Comparison of ENCODE assay signal across 8 mouse cellular contexts in the genomic region with DNA sequence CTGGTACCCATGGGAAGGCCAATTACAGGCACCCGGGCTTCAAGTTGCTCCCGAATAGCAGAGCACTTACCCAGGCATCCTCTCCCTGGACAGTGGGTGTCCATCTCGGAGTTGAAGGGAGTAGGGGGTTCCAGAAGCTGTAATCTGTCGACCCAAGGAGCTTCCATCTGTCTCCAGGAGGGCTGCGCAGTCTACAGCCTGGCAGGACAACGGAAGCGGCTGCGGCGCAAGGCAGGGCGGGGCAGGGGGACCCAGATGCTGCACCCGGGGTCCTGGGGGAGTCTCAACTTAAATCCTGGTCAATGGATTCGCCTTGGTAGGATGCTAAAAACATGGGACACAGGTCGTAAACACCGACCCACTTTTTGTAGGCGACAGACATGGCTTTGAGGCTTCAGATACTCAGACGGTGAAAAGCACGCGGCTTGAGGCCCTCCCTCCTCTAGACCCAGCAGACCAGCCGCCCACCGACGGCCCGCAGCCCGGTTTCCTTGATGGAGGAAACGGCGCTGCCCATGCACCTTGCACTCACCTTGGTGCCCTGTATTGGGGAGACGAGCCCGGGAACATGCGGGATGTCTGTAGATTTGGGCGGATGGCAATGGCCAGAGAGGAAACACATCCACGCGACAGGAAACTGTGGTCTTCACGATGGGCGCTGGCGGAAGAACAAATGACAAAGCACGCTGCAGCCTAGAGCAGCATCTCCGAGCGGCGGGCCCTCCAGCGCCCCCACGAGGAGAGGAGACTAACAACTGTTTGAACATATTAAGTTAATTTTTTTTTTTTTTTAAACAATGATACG. TPM values are rescaled to one million over a fixed set of nuclear protein-coding genes. Genes with fewer than 3 reads are reported as not detected.
DNase-seq lines count a peak whose midpoint lies in the region; ATAC-seq and TF ChIP-seq lines count a peak whose summit lies in the region.

No protein-coding gene starts in this region.

- ATAC-seq in kidney, embryonic 14.5 days (ENCODE audit: low FRiP score, low TSS enrichment) = peak; percentile 89
- peak; percentile 91 for ATAC-seq in limb, embryonic 14.5 days (ENCODE audit: low FRiP score, low read depth)
- ATAC-seq in midbrain, embryonic 16.5 days = peak; percentile 92

- H3K27ac ChIP-seq in embryonic fibroblast, embryonic 13.5 days (ENCODE audit: insufficient read depth, low read length) = peak overlapping the region; percentile 30
- H3K27ac ChIP-seq in heart, embryonic 10.5 days = peak overlapping the region; percentile 97
- H3K27ac ChIP-seq in kidney, embryonic 14.5 days (ENCODE audit: low read depth, low read length) = peak overlapping the region; percentile 86
- H3K27ac ChIP-seq in limb, embryonic 14.5 days (replicated peaks; ENCODE audit: low read depth, low read length) = peak overlapping the region; percentile 75
- peak overlapping the region; percentile 78 for H3K27ac ChIP-seq in midbrain, embryonic 16.5 days (ENCODE audit: low read length)
- peak overlapping the region; percentile 39 for H3K27ac ChIP-seq in spleen, adult 2 months (ENCODE audit: insufficient read depth, low read length)

- peaks cover 3% of the 10 kb centered on the region for H3K4me1 ChIP-seq in embryonic fibroblast, embryonic 13.5 days (ENCODE audit: control insufficient read depth, insufficient read depth, low read length)
- H3K4me1 ChIP-seq in heart, embryonic 10.5 days = peaks cover 24% of the 10 kb centered on the region
- peaks cover 18% of the 10 kb centered on the region for H3K4me1 ChIP-seq in kidney, embryonic 14.5 days (ENCODE audit: control insufficient read depth, insufficient read depth, low read length)
- peaks cover 8% of the 10 kb centered on the region for H3K4me1 ChIP-seq in limb, embryonic 14.5 days (ENCODE audit: control insufficient read depth, insufficient read depth, low read length)
- H3K4me1 ChIP-seq in midbrain, embryonic 16.5 days (ENCODE audit: control insufficient read depth, insufficient read depth, low read length) = peaks cover 15% of the 10 kb centered on the region
- peaks cover 3% of the 10 kb centered on the region; the same call in 1 of the 2 replicates for H3K4me1 ChIP-seq in spleen, adult 2 months (ENCODE audit: control insufficient read depth, insufficient read depth, insufficient read length)

- peak; percentile 59; the same call in 1 of the 2 replicates for TF ChIP-seq CTCF in embryonic fibroblast, embryonic 13.5 days (IDR thresholded peaks at IDR 0.05; ENCODE audit: borderline replicate concordance, insufficient read depth, low read length)
- peak; percentile 80 for TF ChIP-seq CTCF in spleen, adult 2 months (IDR thresholded peaks at IDR 0.05; ENCODE audit: extremely low read depth, insufficient read depth, insufficient read length, insufficient replicate concordance)

- H3K4me3 ChIP-seq in embryonic fibroblast, embryonic 13.5 days (ENCODE audit: insufficient read depth, low read length) = peak overlapping the region; percentile 84
- H3K4me3 ChIP-seq in heart, embryonic 10.5 days = peak overlapping the region; percentile 93
- H3K4me3 ChIP-seq in kidney, embryonic 14.5 days (ENCODE audit: low read length) = peak overlapping the region; percentile 96
- H3K4me3 ChIP-seq in limb, embryonic 14.5 days (replicated peaks; ENCODE audit: low read length) = peak overlapping the region; percentile 80
- H3K4me3 ChIP-seq in midbrain, embryonic 16.5 days (ENCODE audit: low read depth, low read length) = peak overlapping the region; percentile 91
- H3K4me3 ChIP-seq in spleen, adult 2 months (ENCODE audit: extremely low read depth, insufficient read depth, insufficient read length) = peak overlapping the region; percentile 82

- WGBS in heart, embryonic 10.5 days = under 1% methylated on average over 41 of the region's 41 CpGs
- under 1% methylated on average over 41 of the region's 41 CpGs for WGBS in kidney, embryonic 14.5 days
- under 1% methylated on average over 37 of the region's 41 CpGs for WGBS in limb, embryonic 14.5 days
- under 1% methylated on average over 41 of the region's 41 CpGs for WGBS in midbrain, embryonic 16.5 days
- WGBS in spleen, adult 2 months = under 1% methylated on average over 41 of the region's 41 CpGs

- TF ChIP-seq POLR2A in embryonic fibroblast, embryonic 13.5 days (IDR thresholded peaks at IDR 0.05; ENCODE audit: low read depth, low read length) = peak; percentile 94
- TF ChIP-seq POLR2A in limb, embryonic 14.5 days (IDR thresholded peaks at IDR 0.05; ENCODE audit: borderline replicate concordance, extremely low read depth, insufficient read depth, insufficient read length) = peak; percentile 93; the same call in 1 of the 2 replicates
- peak; percentile 25; the same call in 1 of the 2 replicates for TF ChIP-seq POLR2A in spleen, adult 2 months (IDR thresholded peaks at IDR 0.05; ENCODE audit: low read depth, low read length)

- H3K4me2 ChIP-seq in kidney, embryonic 14.5 days (replicated peaks; ENCODE audit: low read depth, low read length) = peak overlapping the region; percentile 76
- H3K4me2 ChIP-seq in limb, embryonic 14.5 days (replicated peaks; ENCODE audit: low read depth, low read length, severe bottlenecking) = peak overlapping the region; percentile 72
- H3K4me2 ChIP-seq in midbrain, embryonic 16.5 days (ENCODE audit: low read length) = peak overlapping the region; percentile 89

- no peaks in the 10 kb centered on the region for H3K27me3 ChIP-seq in heart, embryonic 10.5 days (ENCODE audit: insufficient read depth, poor library complexity, severe bottlenecking)
- no peaks in the 10 kb centered on the region for H3K27me3 ChIP-seq in kidney, embryonic 14.5 days (ENCODE audit: control insufficient read depth, insufficient read depth, low read length)
- H3K27me3 ChIP-seq in limb, embryonic 14.5 days (ENCODE audit: control insufficient read depth, insufficient read depth, low read length) = no peaks in the 10 kb centered on the region
- H3K27me3 ChIP-seq in midbrain, embryonic 16.5 days (ENCODE audit: control insufficient read depth, insufficient read depth, low read depth, low read length) = no peaks in the 10 kb centered on the region
- H3K27me3 ChIP-seq in spleen, adult 2 months (ENCODE audit: control insufficient read depth, insufficient read depth, low read length) = no peaks in the 10 kb centered on the region

- DNase-seq in B cell, adult 2 months = peak; percentile 90 to 91
- DNase-seq in brain, adult 2 months (ENCODE audit: low read depth, low spot score) = peak; percentile 96
- DNase-seq in heart, embryonic 10.5 days (ENCODE audit: low spot score) = peak; percentile 96
- peak; percentile 92 for DNase-seq in limb, embryonic 14.5 days (ENCODE audit: low spot score)
- peak; percentile 75 to 77 for DNase-seq in spleen, adult 2 months (ENCODE audit: low read depth in 1 of 2, low spot score in 2 of 2)

- peak overlapping the region; percentile 98 for H3K9ac ChIP-seq in kidney, embryonic 14.5 days (ENCODE audit: low read depth, low read length)
- peak overlapping the region; percentile 94 for H3K9ac ChIP-seq in limb, embryonic 14.5 days (ENCODE audit: low read depth, low read length, severe bottlenecking)
- peak overlapping the region; percentile 90 for H3K9ac ChIP-seq in midbrain, embryonic 16.5 days (ENCODE audit: low read depth, low read length)

- peaks cover 43% of the 10 kb centered on the region for H3K36me3 ChIP-seq in heart, embryonic 10.5 days
- H3K36me3 ChIP-seq in kidney, embryonic 14.5 days (ENCODE audit: control insufficient read depth, insufficient read depth, low read length) = peaks cover 44% of the 10 kb centered on the region
- H3K36me3 ChIP-seq in limb, embryonic 14.5 days (ENCODE audit: control insufficient read depth, insufficient read depth, low read length) = peaks cover 43% of the 10 kb centered on the region
- peaks cover 22% of the 10 kb centered on the region for H3K36me3 ChIP-seq in midbrain, embryonic 16.5 days (ENCODE audit: control insufficient read depth, insufficient read depth, low read length)
- H3K36me3 ChIP-seq in spleen, adult 2 months (ENCODE audit: control insufficient read depth, insufficient read depth, low read length) = peaks cover 28% of the 10 kb centered on the region

- H3K9me3 ChIP-seq in heart, embryonic 10.5 days = no peaks in the 10 kb centered on the region
- H3K9me3 ChIP-seq in kidney, embryonic 14.5 days (ENCODE audit: control insufficient read depth, low read length) = no peaks in the 10 kb centered on the region
- no peaks in the 10 kb centered on the region for H3K9me3 ChIP-seq in limb, embryonic 14.5 days (ENCODE audit: control insufficient read depth, low read length)
- H3K9me3 ChIP-seq in midbrain, embryonic 16.5 days (replicated peaks; ENCODE audit: control insufficient read depth, low read length, poor library complexity, severe bottlenecking) = no peaks in the 10 kb centered on the region

RNA-seq across cellular contexts. Expression of gene Snhg11, which starts 14.4 kb away (rescaled TPM):
- 0.54 and 1.3 TPM in 2 replicates for polyA plus RNA-seq in embryonic fibroblast, embryonic 13.5 days (2011; ENCODE audit: insufficient read length, low read depth, missing spikeins)
- polyA plus RNA-seq in heart, embryonic 10.5 days (2016; fragmentation: Nextera tagmentation; extraction: Ambion mirVana) = 1.7 and 6.7 TPM in 2 replicates
- 4.5 and 8.5 TPM in 2 replicates for polyA plus RNA-seq in kidney, embryonic 14.5 days (2014; fragmentation: Nextera tagmentation; extraction: Ambion mirVana)
- polyA plus RNA-seq in limb, embryonic 14.5 days (2012; rRNA removed) = 10.8 and 11.7 TPM in 2 replicates
- polyA plus RNA-seq in limb, embryonic 14.5 days (2014; fragmentation: Nextera tagmentation; extraction: Ambion mirVana) = 2.8 and 3.5 TPM in 2 replicates
- polyA plus RNA-seq in midbrain, embryonic 16.5 days (2015; fragmentation: Nextera tagmentation; extraction: Ambion mirVana) = 636 and 732 TPM in 2 replicates
- polyA plus RNA-seq in spleen, adult 2 months (2012; rRNA removed) = 0.04 and 0.11 TPM in 2 replicates

RNA-seq across cellular contexts. Expression of gene Ralgapb, which starts 48.6 kb away (rescaled TPM):
- polyA plus RNA-seq in embryonic fibroblast, embryonic 13.5 days (2011; ENCODE audit: insufficient read length, low read depth, missing spikeins) = 49.5 and 55.2 TPM in 2 replicates
- 11.8 and 12.6 TPM in 2 replicates for polyA plus RNA-seq in heart, embryonic 10.5 days (2016; fragmentation: Nextera tagmentation; extraction: Ambion mirVana)
- polyA plus RNA-seq in kidney, embryonic 14.5 days (2014; fragmentation: Nextera tagmentation; extraction: Ambion mirVana) = 20.0 and 25.9 TPM in 2 replicates
- polyA plus RNA-seq in limb, embryonic 14.5 days (2012; rRNA removed) = 20.1 and 25.2 TPM in 2 replicates
- 20.2 and 23.3 TPM in 2 replicates for polyA plus RNA-seq in limb, embryonic 14.5 days (2014; fragmentation: Nextera tagmentation; extraction: Ambion mirVana)
- 19.9 and 25.2 TPM in 2 replicates for polyA plus RNA-seq in midbrain, embryonic 16.5 days (2015; fragmentation: Nextera tagmentation; extraction: Ambion mirVana)
- polyA plus RNA-seq in spleen, adult 2 months (2012; rRNA removed) = 14.8 and 18.9 TPM in 2 replicates

RNA-seq across cellular contexts. Expression of gene Lbp, which starts 54.8 kb away (rescaled TPM):
- polyA plus RNA-seq in embryonic fibroblast, embryonic 13.5 days (2011; ENCODE audit: insufficient read length, low read depth, missing spikeins) = 0.47 and 2.7 TPM in 2 replicates
- 5.4 and 5.5 TPM in 2 replicates for polyA plus RNA-seq in heart, embryonic 10.5 days (2016; fragmentation: Nextera tagmentation; extraction: Ambion mirVana)
- 26.4 and 30.9 TPM in 2 replicates for polyA plus RNA-seq in kidney, embryonic 14.5 days (2014; fragmentation: Nextera tagmentation; extraction: Ambion mirVana)
- polyA plus RNA-seq in limb, embryonic 14.5 days (2012; rRNA removed) = 5.6 and 5.7 TPM in 2 replicates
- 3.7 and 4.4 TPM in 2 replicates for polyA plus RNA-seq in limb, embryonic 14.5 days (2014; fragmentation: Nextera tagmentation; extraction: Ambion mirVana)
- 2.6 and 4.3 TPM in 2 replicates for polyA plus RNA-seq in midbrain, embryonic 16.5 days (2015; fragmentation: Nextera tagmentation; extraction: Ambion mirVana)
- polyA plus RNA-seq in spleen, adult 2 months (2012; rRNA removed) = 3.3 and 4.1 TPM in 2 replicates

Comparison
In these comparisons a context has a peak if more than half of its experiments do, and no peak if none do; other contexts are left out.
1. Peak in every context shown above with its lines: DNase-seq, ATAC-seq, H3K4me3 ChIP-seq and H3K27ac ChIP-seq.
2. H3K27ac ChIP-seq: peak in every context shown above with its lines; median percentile 97 in heart, embryonic 10.5 days; 86 in kidney, embryonic 14.5 days; 78 in midbrain, embryonic 16.5 days; 75 in limb, embryonic 14.5 days; 39 in spleen, adult 2 months; 30 in embryonic fibroblast, embryonic 13.5 days.
3. POLR2A ChIP-seq: peak in every context shown above with its lines; median percentile 94 in embryonic fibroblast, embryonic 13.5 days; 93 in limb, embryonic 14.5 days; 25 in spleen, adult 2 months.
4. RNA of gene Snhg11, which starts 14.4 kb away (polyA plus RNA-seq): 636 to 732 TPM in midbrain, embryonic 16.5 days; 2.8 to 11.7 TPM in limb, embryonic 14.5 days, 4.5 to 8.5 TPM in kidney, embryonic 14.5 days, 1.7 to 6.7 TPM in heart, embryonic 10.5 days, 0.54 to 1.3 TPM in embryonic fibroblast, embryonic 13.5 days and 0.04 to 0.11 TPM in spleen, adult 2 months; every median in the first group is over 10 times any median in the second.